Mouse (Mus musculus) adipocyte (in vitro differentiated cells): ENCODE results near the gene Ptprn2.

ENCODE experiments used
- DNase-seq: peaks from one replicate; pipeline ENCODE4 v3.0.0-alpha.2; 2016; ENCODE audit warnings: low spot score

Gene Ptprn2

DNA sequence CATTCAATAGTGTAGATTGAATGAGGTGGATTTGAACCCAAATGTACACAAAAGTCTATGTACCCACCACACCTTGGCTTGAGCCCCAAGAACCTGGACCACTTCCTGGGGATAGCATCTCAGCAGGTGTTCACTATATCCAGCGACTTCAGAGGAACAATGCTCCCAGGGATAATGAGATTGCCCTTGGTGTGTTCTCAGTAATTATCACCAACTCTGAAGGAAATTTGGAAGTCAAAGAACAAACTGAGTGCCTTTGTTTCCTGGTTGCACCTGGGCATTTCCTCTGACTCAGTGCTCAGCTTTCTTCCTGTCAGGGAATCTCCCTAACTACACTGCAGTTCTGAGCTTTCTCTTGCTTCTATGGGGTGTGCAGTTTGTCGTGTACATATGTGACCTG is 411.1 kb downstream of the Ptprn2 start:
- no peak for DNase-seq

- no peak for DNase-seq
These were observed 416.3 kb downstream of the Ptprn2 start for GRCm38 (mm10) chr12:116901773-116902172.

DNA sequence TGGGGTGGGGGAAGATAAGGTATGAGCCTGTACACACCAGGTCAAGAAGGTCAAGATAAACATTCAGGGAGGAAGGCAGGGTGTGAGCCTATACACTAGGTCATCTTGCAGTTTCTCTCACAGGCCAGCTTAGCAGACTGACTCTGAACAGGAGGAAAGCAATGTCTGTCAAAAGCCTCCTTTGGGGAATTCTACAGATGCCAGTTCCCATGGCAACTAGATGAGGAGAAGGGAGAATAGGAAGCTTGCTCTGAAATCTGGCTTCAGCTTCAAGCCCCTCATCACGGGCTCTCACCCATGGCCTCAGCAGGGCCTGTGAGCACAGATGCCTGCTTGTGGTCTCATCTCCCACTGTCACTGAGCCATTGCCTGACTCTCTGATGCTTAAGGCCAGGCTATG is 421.9 kb downstream of the Ptprn2 start:
- no peak for DNase-seq

DNA sequence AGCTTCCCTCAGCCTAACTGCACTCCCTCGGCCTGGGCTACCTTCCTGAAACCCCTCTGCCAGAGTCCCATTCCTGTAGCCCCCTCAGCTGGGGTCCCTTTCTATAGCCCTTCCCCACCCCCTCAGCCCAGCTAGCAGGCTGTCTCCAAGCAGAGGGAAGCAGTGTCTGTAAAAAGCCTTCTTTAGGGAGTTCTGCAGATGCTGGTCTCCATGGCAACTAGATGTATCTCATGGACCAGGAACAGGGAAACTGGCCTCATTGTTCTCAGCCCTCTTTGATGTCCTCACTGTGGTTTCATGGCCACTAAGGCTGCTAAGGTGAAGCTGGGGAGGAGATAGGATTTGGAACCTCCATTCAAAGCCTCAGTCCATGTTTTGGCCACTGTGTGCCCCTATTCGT is 423.1 kb downstream of the Ptprn2 start:
- DNase-seq: no peak

DNA sequence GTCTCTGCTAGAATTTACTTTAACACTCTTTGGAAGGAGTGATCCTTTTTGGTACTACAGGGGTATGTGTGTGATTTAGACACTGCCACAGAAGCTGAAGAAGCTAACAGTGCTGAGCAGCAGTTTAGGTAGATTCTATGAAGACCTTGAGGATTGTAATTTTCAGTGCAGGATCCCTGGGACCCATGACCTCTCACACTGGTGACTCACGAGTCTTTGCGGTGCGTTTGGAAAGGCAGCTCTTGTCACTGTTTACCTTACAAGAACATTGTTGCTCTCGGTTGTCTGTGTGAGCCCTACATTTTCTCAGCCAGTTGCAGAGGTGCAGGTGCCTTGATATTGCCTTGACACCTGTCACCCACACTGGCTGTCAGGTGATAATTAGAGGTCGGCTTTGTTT is 431.3 kb downstream of the Ptprn2 start:
- DNase-seq: no peak

GRCm38 (mm10) chr12:116919185-116919584 is 433.7 kb downstream of the Ptprn2 start:
- DNase-seq: no peak

- no peak for DNase-seq
These were observed 434.4 kb downstream of the Ptprn2 start for GRCm38 (mm10) chr12:116919691-116920526.

DNA sequence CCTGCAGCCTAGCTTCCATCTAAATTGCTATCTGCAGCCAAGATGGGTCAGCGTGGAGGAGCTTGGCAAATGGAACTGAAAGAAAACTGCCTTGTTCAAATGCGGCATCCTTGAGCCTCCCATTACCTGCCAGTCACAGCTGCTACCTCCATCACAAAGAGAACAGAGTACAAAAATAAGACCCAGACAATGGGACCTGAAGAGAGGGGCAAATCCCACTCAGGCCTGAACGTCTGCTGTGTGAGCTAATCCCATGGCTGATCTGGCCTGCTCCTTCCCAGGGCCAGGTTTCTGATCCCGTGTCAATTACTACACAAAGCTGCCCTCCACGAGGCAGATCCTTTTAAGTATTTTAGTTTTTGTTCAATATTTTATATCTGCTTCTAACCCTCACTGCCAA is 441.6 kb downstream of the Ptprn2 start:
- no peak for DNase-seq

DNA sequence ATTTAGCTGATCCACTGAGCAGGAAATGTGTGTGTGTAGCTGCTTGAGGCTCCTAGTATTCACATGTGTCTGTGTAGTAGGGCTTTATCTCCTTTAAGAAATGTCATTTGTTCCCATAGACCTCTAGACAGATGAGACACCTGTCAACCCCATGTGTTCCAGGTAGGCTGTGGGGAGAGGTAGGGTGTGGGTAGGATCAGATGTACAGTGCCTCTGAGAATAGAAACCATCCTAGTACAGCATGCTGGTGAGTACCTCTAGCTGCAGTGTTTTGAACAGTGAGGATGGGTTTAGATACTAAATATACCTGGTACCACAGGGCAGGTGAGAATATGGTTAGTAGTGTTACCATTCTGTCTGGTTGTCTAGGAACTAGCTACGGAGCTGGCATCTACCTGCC is 442.0 kb downstream of the Ptprn2 start:
- no peak for DNase-seq

GRCm38 (mm10) chr12:116938158-116938854 is 452.8 kb downstream of the Ptprn2 start:
- DNase-seq: no peak

- no peak for DNase-seq
These were observed 458.4 kb downstream of the Ptprn2 start for GRCm38 (mm10) chr12:116943883-116944282.

- no peak for DNase-seq
These were observed 462.8 kb downstream of the Ptprn2 start for GRCm38 (mm10) chr12:116948151-116948928.

GRCm38 (mm10) chr12:116949726-116950125 is 464.2 kb downstream of the Ptprn2 start:
- no peak for DNase-seq

DNA sequence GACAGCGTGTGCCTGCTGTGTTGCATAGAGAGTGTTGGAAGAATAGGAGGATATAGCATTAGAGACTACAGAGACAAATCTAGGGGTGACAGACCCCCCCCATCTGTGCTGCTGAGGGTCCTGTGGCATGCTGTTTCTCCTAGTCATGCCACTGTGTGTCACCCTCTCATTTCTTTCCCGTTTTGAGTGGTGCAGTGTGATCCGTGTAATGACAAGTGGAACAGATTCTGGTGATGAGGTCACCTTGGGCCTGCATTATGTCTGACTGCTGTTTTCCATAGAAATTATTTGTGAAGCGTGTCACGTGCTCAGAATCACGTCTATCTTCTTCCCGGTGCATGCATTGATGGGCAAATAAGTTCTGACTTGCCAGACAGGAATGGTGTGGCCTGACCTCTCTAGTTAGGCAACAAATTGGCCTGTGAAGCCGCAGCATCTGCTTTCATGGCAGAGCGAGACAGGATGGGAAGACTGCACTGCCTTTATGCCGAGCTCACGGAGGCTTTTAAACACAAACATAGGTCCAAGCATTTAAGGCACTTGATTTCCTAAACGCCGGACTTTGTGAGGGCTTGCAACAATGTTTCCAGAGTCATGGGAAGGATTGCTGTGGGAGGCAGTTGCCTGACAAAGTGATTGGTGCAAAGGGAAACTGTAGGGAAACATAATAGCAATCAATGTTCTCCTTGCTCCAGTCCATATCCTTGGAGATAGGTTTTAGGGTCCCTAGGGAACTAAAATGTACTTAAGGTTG is 467.1 kb downstream of the Ptprn2 start:
- no peak for DNase-seq

GRCm38 (mm10) chr12:116959164-116959563 is 473.6 kb downstream of the Ptprn2 start:
- DNase-seq: no peak

GRCm38 (mm10) chr12:116963906-116964305 is 478.4 kb downstream of the Ptprn2 start:
- DNase-seq: no peak

DNA sequence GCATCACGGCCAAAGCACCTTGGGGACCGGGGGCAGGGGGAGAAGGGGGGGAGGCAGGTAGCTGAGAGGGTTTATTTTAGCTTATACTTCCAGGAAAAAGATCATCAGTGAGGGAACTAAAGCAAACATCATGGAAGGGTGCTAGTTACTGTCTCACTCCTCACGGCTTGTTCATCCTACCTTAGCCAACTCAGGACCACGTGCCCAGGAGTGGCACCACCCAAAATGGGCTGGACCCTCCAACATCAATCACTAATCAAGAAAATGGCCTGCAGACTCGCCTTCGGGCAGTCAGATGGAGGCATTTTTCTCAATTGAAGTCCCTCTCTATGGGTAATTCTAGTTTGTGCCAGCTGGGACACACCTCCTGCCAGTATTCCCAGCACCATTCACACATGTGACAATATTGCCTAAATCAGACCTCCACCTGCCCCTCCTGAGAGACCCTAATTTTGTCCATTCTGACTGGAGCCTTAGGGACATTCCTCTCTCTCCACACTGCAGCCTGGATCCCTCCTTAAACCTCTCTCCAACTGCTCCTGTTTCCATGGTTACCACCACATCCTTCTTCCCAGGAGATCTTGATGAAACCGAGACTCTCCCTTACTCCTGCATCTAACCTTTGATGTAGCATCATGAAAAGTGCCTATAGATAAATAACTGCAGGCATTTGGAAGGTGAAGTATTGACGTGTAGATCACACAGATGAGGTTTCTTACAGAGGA is 482.9 kb downstream of the Ptprn2 start:
- no peak for DNase-seq

DNA sequence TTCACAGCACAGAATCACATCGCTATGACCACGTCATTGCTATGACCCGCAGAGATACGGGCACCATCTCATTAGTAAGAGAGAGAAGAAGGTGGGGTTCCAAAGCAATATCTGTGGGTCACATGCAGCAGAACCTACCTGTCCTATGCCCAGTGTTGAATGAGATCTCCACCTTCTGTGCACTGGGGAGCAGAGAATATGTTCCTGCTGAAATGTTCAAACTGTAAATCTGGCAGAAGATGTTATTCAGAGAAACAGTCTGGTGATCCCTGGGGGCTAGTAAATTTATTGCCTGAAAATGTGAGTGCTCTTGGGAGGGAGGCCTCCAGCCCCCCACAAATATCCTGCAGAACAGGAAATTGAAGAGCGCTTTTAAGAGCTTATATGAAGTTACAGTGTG is 490.0 kb downstream of the Ptprn2 start:
- no peak for DNase-seq

DNA sequence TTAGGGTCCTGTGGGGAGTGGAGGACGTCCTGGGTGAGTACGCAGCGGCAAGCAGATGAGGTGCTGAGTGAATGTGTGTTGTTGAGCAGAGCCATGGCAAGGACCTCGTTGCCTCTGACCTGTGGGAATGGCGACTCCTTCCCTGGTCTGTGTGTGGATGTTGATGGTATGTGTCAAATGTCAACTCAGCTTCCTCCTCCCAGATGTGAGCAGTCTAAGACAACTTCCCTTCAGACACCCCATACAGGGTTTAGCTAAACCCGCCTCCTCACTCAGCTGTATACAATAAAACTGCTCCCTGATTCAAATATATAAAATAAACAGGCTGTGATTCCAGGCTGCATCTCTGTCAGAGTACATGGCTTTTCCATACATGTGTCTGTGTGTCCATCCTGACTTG is 491.5 kb downstream of the Ptprn2 start:
- no peak for DNase-seq

DNA sequence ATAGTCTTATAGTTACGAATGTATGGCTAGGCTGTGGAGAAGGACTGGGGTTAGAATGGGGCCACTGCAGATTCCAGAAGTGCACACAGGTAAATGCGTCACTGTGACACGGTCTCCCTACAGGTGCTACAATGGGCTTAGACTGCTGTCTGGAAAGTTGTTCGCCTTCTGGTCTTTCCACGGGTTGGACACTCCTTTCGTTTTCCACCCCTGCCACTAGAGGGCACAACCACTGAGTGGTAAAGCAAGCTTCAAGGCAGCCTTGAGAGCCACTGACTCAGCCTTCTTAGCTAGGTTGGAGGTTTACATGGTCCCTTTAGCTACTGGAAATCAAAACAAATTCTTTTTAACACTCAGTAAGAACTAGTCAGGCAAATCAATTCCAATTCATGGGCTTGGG is 492.7 kb downstream of the Ptprn2 start:
- no peak for DNase-seq

GRCm38 (mm10) chr12:116981315-116981714 is 495.8 kb downstream of the Ptprn2 start:
- no peak for DNase-seq
